Mouse (Mus musculus): Measurements from ENCODE around the gene Spata31.

The Spata31 gene

DNA sequence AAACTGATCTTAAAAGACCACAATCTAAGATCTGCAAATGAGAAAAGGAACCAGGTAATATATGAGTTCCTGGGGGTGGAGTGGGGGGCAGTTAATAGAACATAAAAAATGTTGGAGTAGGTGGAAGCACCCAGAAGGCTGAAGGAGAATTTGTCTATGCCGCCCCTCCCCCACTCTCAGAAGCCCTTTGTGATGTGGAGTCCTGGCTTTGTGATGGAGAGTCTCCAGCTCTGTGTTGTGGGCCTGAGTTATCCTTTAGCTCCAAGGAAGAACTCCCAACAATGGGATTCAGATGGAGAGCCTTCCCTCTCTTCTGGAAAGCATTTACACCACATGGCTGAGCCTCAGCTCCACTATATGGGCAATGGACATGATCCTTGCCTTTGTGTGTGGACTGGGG is at the start of gene Spata31:
Gene Spata31, plus strand, starts transcription at position 216 of the 400 bp plus-strand sequence.
- no peak for DNase-seq

DNA sequence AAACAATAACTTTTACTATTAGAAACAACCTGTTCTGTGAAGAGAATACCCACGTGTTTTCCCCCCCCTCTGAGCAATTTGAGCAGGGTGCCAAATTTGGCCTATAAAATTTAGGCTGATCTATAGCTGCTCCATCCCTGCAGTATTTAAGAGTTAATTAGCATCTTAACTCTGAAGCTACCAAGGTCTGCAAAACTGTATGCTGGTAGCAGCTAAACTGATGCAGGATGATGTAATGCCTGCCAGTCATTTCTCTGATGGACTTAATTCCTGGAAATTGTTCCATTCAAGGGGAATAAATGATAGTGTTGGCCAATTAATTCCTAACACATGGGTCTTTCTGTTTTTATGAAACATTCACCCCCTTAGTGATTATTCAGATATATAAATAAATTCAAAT is 14.1 kb upstream of the Spata31 start:
- DNase-seq = no peak

DNA sequence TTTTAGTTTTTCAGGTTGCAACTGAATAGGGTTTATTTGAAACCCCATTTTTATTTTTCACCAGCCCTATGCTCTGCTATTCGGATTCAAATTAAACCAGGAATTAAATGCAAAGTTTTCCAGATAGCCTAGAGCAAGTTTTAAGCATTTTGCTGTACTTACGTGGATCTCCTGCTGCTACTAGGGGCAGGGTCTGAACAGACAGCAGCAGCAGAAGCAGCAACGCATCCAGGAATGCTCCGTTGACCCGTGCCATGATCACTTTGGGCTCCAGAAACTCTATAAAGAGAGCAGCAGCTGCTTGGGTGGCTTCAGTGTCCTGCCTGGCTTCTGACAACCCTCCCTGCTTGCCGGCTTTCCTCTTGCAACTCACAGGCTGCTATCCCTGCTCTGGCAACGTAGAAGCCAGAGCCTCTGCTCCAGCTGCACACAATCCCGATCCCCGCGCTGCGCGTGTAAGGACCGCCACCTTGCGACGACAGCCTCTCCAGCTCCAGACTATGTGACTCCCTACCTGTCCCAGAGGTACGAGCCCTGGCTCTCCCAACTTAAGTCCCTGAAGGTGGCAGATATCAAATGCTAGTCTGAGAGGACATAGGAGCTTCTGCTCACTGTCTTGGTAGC is 13.5 kb upstream of the Spata31 start, which contains the start of gene Cntnap3:
Gene Cntnap3, minus strand, starts transcription at position 371 of the 624 bp plus-strand sequence.
- DNase-seq = peak; percentile 4 to 27

All from cerebellum, postnatal 10 days (tissue).